Mouse (Mus musculus) neural tube, embryonic 11.5 days (tissue): ENCODE results near the gene Dner. TPM values are rescaled to one million over a fixed set of nuclear protein-coding genes. Genes with fewer than 3 reads are reported as not detected.

Source experiments
- ATAC-seq: fragments of 200-750 bp; cut with Nextera tagmentation; 2 replicates; pipeline ENCODE4 v1.8.0; 2017; ENCODE audit warnings: moderate number of reproducible peaks, mild to moderate bottlenecking, moderate TSS enrichment, moderate library complexity; ENCODE audit not compliant: insufficient read depth, low FRiP score, low TSS enrichment
- DNase-seq: peaks from one replicate; pipeline ENCODE4 v3.0.0-alpha.2; 2015; ENCODE audit warnings: low spot score
- H3K27ac ChIP-seq: fragments of 300-500 bp; sonication (generic); 2 replicates; pipeline ENCODE4 v1.5.1; 2014; ENCODE audit warnings: low read depth, mild to moderate bottlenecking, low read length
- H3K27me3 ChIP-seq: fragments of 300-500 bp; sonication (generic); 2 replicates; pipeline ENCODE4 v1.6.1; 2014; ENCODE audit warnings: mild to moderate bottlenecking, low read length, mixed read lengths; ENCODE audit not compliant: control insufficient read depth, insufficient read depth
- H3K36me3 ChIP-seq: fragments of 300-500 bp; sonication (generic); 2 replicates; pipeline ENCODE4 v1.6.1; 2014; ENCODE audit warnings: mild to moderate bottlenecking, low read length, moderate library complexity, mixed read lengths; ENCODE audit not compliant: control insufficient read depth, insufficient read depth
- H3K4me1 ChIP-seq: fragments of 300-500 bp; sonication (generic); 2 replicates; pipeline ENCODE4 v1.6.1; 2014; ENCODE audit warnings: low read length, mixed read lengths; ENCODE audit not compliant: control insufficient read depth, insufficient read depth
- H3K4me2 ChIP-seq: fragments of 300-500 bp; sonication (generic); 2 replicates; pipeline ENCODE4 v1.6.1; 2014; ENCODE audit warnings: low read depth, mild to moderate bottlenecking, moderate library complexity
- H3K4me3 ChIP-seq: fragments of 300-500 bp; sonication (generic); 2 replicates; pipeline ENCODE4 v1.5.1; 2014; ENCODE audit warnings: low read depth, low read length
- H3K9ac ChIP-seq: fragments of 300-500 bp; sonication (generic); 2 replicates; pipeline ENCODE4 v1.6.1; 2014; ENCODE audit warnings: mild to moderate bottlenecking, low read length
- H3K9me3 ChIP-seq: fragments of 300-500 bp; sonication (generic); 2 replicates; pipeline ENCODE4 v1.6.1; 2016; ENCODE audit warnings: low read length; ENCODE audit not compliant: control insufficient read depth
- WGBS: fragments of 180-500 bp; shearing (Covaris S2); extraction: QIAGEN DNeasy Blood & Tissue Kit; methylation state at CpG from one replicate; pipeline ENCODE4 v1.1.7; 2014; 5-methylcytosine and 5-hydroxymethylcytosine counted together
- polyA plus RNA-seq: library from polyadenylated mRNA; unstranded; fragments of >200 nt; fragmentation: Nextera tagmentation; extraction: Ambion mirVana; gene quantifications from 2 replicates; pipeline ENCODE4 v1.2.1, GENCODE M21; 2014

Dner gene
- 43.5 and 44.7 TPM in 2 replicates for polyA plus RNA-seq

DNA sequence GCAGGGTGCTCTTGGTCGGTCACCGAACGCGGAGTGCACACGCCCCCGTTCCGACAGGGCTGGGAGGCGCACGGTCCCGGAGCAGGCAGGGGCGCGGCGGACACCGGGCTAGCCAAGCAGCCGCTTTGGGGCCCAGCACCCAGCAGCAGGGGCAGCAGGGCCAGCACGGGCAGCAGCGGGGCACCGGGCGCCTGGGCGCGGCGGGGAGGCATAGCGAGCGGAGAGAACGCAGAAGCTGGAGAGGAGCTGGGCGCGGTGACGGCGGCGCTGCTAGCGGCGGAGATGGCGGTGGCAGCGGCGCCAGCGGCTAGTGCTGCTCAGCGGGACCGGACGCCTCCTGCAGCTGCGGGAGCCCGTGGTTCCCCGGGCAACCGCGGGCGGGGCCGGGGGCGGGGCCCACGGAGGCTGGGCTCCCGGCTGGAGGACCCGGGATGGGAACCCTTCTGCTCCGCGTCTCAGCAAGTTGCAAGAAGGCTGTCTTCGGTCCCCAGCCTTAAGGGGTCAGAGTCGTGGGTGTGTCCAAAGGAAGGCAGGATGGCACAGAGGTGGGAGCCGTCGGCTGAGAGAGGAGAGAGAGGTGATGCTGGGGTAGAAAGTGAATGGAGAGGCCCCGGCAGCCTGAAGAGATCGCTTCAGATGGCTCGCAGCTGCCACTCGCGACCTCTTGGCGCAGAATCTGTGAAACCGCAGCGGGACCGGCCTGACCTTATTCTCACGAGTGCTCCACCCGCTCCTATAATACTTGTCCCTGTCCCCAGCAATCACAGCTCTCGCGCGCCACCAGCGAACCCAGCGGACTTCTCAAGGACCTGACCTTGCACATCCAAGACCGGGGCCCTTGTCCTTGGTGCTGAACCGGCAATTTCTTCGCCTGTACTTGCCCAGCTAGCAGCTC, at the start of gene Dner:
Gene Dner, minus strand, starts transcription at position 705 of the 895 bp plus-strand sequence.
- DNase-seq (peak; percentile 86), ATAC-seq (peak; percentile 90)
- WGBS: under 1% methylated on average over 65 of the region's 75 CpGs
- H3K4me2 ChIP-seq: peak within 1 kb of the TSS; percentile 88
- no peaks in the 10 kb centered on the region for H3K9me3 ChIP-seq
- no peaks in the 10 kb centered on the region for H3K36me3 ChIP-seq
- peak within 1 kb of the TSS; percentile 70 for H3K4me3 ChIP-seq
- H3K4me1 ChIP-seq: peaks cover 5% of the 10 kb centered on the region; the same call in 1 of the 2 replicates
- peak within 1 kb of the TSS; percentile 68 for H3K9ac ChIP-seq
- H3K27me3 ChIP-seq: 0 out of 2 replicates have a peak, but pooled peaks cover 2% of the 10 kb centered on the region
- H3K27ac ChIP-seq: peak within 1 kb of the TSS; percentile 68

- no peak overlapping the region for H3K9ac ChIP-seq
- no peaks in the 10 kb centered on the region for H3K27me3 ChIP-seq
- 95% methylated on average over 3 of the region's 3 CpGs for WGBS
- no peaks in the 10 kb centered on the region for H3K9me3 ChIP-seq
- H3K4me1 ChIP-seq: no peaks in the 10 kb centered on the region
- no peak overlapping the region for H3K27ac ChIP-seq
- no peak for DNase-seq
- no peak for ATAC-seq
- H3K36me3 ChIP-seq: peaks cover 2% of the 10 kb centered on the region
- no peak overlapping the region for H3K4me3 ChIP-seq
- no peak overlapping the region for H3K4me2 ChIP-seq
Observed at GRCm38 (mm10) chr1:84742156-84742555, 46.1 kb upstream of the Dner start.

DNA sequence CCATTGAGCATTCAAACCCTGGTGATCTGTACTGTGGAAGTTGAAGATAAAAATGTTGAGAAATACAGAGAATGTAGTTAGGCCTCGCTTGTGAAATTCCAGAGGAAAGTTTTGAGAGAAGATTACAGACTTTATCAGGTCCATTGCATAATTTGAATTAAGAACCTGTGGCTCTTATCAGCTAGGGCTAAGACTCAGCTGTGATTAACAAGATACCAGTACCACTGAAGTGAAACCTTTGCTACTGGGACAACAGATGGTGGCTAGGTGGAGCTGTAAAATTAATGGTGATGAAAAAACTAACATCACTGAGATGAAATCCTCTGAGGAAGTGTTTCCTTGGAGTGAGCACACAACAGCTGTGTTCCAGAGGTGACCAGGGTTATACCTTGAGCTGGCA, 44.1 kb upstream of the Dner start:
- Histone ChIP-seq H3K36me3 (peaks cover 3% of the 10 kb centered on the region), H3K27ac (no peak overlapping the region), H3K9me3 (no peaks in the 10 kb centered on the region), H3K4me3 (no peak overlapping the region), H3K4me2 (no peak overlapping the region), H3K27me3 (no peaks in the 10 kb centered on the region), H3K4me1 (no peaks in the 10 kb centered on the region), H3K9ac (no peak overlapping the region)
- no peak for ATAC-seq
- WGBS: 89% methylated on average over 1 of the region's 1 CpGs
- no peak for DNase-seq

DNA sequence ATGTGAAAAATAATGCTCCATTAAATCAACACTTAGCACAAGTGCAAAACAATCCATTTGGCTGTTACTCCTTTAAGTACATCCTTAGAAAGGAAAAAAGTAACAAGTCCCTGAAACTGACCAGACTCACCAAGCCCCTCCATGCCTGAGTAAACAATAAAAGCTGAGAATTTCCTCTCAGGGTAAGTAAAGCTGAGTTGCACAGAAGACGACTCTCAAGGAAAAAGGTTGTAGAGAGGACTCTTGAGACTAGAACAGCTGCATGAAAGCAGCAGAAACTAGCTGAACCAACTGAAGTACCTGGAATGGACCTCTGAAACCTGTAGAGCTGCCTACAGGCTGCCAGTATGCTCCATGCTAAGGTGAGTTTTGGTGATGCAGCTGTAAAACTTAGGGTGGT, 41.1 kb upstream of the Dner start:
- ATAC-seq (no peak), DNase-seq (no peak)
- Histone ChIP-seq H3K27ac (no peak overlapping the region), H3K9ac (no peak overlapping the region), H3K36me3 (peaks cover 4% of the 10 kb centered on the region), H3K9me3 (no peaks in the 10 kb centered on the region), H3K4me1 (no peaks in the 10 kb centered on the region), H3K4me2 (no peak overlapping the region), H3K27me3 (no peaks in the 10 kb centered on the region), H3K4me3 (no peak overlapping the region)
- 74% methylated on average over 1 of the region's 1 CpGs for WGBS

- H3K27ac ChIP-seq: no peak overlapping the region
- H3K9me3 ChIP-seq: no peaks in the 10 kb centered on the region
- H3K4me3 ChIP-seq: no peak overlapping the region
- DNase-seq (no peak), ATAC-seq (no peak)
- 69% methylated on average over 3 of the region's 3 CpGs for WGBS
- no peak overlapping the region for H3K4me2 ChIP-seq
- H3K36me3 ChIP-seq: peaks cover 7% of the 10 kb centered on the region
- no peaks in the 10 kb centered on the region for H3K4me1 ChIP-seq
- H3K27me3 ChIP-seq: no peaks in the 10 kb centered on the region
- no peak overlapping the region for H3K9ac ChIP-seq
Observed at GRCm38 (mm10) chr1:84733799-84734198, 37.8 kb upstream of the Dner start.

DNA sequence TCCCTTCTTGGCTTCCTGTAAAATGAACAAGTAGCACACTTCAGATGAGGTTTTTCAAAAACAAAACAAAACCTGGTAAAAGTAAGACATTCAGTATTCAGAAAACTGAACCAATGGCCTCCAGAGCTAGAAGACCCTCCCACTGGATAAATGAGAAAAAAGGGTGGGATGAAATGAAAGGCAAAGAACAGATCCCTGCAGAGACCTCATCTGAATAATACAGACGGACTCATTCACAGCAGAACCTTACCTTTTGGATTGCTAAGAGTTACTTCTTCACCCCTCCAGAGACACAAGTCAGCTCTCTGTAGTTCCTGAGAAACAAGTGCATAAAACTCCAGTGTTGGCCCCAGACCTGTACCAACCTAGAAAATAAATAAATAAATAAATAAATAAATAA, 35.7 kb upstream of the Dner start:
- no peak overlapping the region for H3K9ac ChIP-seq
- H3K4me1 ChIP-seq: no peaks in the 10 kb centered on the region
- H3K4me2 ChIP-seq: no peak overlapping the region
- WGBS: 86% methylated on average over 1 of the region's 1 CpGs
- no peak for DNase-seq
- ATAC-seq: no peak
- no peak overlapping the region for H3K27ac ChIP-seq
- peaks cover 7% of the 10 kb centered on the region for H3K36me3 ChIP-seq
- H3K9me3 ChIP-seq: no peaks in the 10 kb centered on the region
- H3K4me3 ChIP-seq: no peak overlapping the region
- H3K27me3 ChIP-seq: no peaks in the 10 kb centered on the region

DNA sequence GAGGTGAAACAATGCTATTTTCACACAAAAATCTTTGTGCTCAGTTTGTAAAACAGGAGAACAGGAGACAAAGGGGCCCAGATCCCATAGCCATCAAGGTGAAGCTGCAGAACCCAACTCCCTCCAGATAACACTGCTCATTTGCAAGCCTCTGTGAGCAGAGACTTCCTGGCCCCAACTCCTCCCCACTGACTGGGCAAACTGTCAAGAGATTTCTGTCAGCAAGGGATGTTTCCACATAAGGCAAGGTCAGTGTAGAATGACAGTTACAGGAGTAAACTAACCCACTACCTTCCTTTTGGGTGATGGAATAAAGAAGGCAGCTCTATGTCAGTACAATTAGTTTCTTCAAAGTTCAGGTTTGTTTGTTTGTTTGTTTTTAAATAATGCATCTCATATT, 26.8 kb upstream of the Dner start:
- Histone ChIP-seq H3K4me3 (no peak overlapping the region), H3K9me3 (no peaks in the 10 kb centered on the region), H3K27ac (no peak overlapping the region), H3K36me3 (peaks cover 6% of the 10 kb centered on the region), H3K27me3 (no peaks in the 10 kb centered on the region), H3K4me2 (no peak overlapping the region), H3K9ac (no peak overlapping the region), H3K4me1 (no peaks in the 10 kb centered on the region)
- ATAC-seq (no peak), DNase-seq (no peak)

DNA sequence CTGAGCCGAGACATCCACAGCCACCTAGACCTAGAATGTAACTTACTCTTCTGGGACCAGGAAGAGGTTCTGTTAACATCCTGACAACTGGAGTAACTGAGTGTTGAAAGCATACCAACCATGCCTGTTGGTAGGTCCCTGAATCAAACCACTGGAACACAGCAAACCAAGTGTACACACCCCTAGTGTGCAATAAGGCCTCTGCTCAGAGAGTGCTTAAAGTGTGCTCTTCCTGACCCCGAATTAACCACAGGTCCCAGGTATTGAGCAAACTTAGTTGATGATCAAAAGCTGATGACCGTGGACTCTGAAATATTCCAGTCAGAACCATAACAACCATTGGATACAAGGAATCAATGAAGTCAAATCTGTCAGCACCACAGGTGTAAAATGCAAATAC, 26.4 kb upstream of the Dner start:
- Histone ChIP-seq H3K9me3 (no peaks in the 10 kb centered on the region), H3K27ac (no peak overlapping the region), H3K27me3 (no peaks in the 10 kb centered on the region), H3K4me3 (no peak overlapping the region), H3K9ac (no peak overlapping the region), H3K36me3 (peaks cover 4% of the 10 kb centered on the region), H3K4me1 (no peaks in the 10 kb centered on the region), H3K4me2 (no peak overlapping the region)
- ATAC-seq (no peak), DNase-seq (no peak)
- WGBS: 95% methylated on average over 3 of the region's 3 CpGs

DNA sequence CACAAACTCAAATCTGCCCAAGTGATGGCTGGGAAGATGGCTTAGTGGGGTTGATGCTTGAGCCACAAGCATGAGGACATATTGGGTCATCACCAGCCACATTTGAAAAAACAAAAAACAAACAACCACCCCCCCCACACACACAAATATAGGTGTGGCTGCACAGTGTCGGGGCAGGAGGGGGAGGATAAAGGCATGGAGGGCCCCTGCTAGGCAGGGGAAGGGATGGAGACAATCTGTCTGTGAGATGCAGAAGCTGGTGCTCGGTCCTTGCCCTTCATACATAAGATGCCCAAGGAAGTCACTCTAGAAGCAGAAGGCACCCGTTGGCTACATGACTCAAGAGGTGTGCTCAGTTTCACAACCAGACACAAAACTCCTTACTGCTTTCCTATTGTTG, 25.9 kb upstream of the Dner start:
- no peak for ATAC-seq
- Histone ChIP-seq H3K27me3 (no peaks in the 10 kb centered on the region), H3K9ac (no peak overlapping the region), H3K9me3 (no peaks in the 10 kb centered on the region), H3K36me3 (peaks cover 4% of the 10 kb centered on the region), H3K4me1 (no peaks in the 10 kb centered on the region), H3K4me2 (no peak overlapping the region), H3K27ac (no peak overlapping the region), H3K4me3 (no peak overlapping the region)
- no peak for DNase-seq
- 91% methylated on average over 3 of the region's 3 CpGs for WGBS
